Mouse (Mus musculus) liver (tissue): ENCODE results near the gene Dtx3.
"Not testable (repeated sequence)": the region's sequence is repeated elsewhere in the genome, so short reads cannot be mapped to it uniquely, and the experiment has no call there.

Experiments used
- DNase-seq: peaks from one replicate; pipeline ENCODE4 v3.0.0-alpha.2; 2020; ENCODE audit warnings: mixed read lengths

Gene Dtx3

GRCm38 (mm10) chr10:127164631-127165353 lies 30.7 kb downstream of the Dtx3 start, which contains the start of gene B4galnt1:
B4galnt1 (plus strand) TSS chr10:127165225.
- peak; percentile 83 for DNase-seq

- DNase-seq = no peak
Measured at GRCm38 (mm10) chr10:127164190-127164589, 31.3 kb downstream of the Dtx3 start.

- DNase-seq = not testable (repeated sequence)
Measured at GRCm38 (mm10) chr10:127162771-127163261, 32.7 kb downstream of the Dtx3 start.

GRCm38 (mm10) chr10:127160728-127161127 lies 34.8 kb downstream of the Dtx3 start:
- no peak for DNase-seq

GRCm38 (mm10) chr10:127160081-127160480 lies 35.4 kb downstream of the Dtx3 start:
- no peak for DNase-seq

GRCm38 (mm10) chr10:127158471-127158870 lies 37.1 kb downstream of the Dtx3 start:
- DNase-seq = no peak

- no peak for DNase-seq
Measured at GRCm38 (mm10) chr10:127156511-127156910, 39.0 kb downstream of the Dtx3 start.

GRCm38 (mm10) chr10:127156089-127156488 lies 39.4 kb downstream of the Dtx3 start:
- DNase-seq = no peak

GRCm38 (mm10) chr10:127154652-127155051 lies 40.9 kb downstream of the Dtx3 start:
- no peak for DNase-seq

GRCm38 (mm10) chr10:127154241-127154640 lies 41.3 kb downstream of the Dtx3 start:
- no peak for DNase-seq

- no peak for DNase-seq
Measured at GRCm38 (mm10) chr10:127153323-127153722, 42.2 kb downstream of the Dtx3 start.

- DNase-seq = not testable (repeated sequence)
Measured at GRCm38 (mm10) chr10:127152556-127152955, 43.0 kb downstream of the Dtx3 start.

- not testable (repeated sequence) for DNase-seq
Measured at GRCm38 (mm10) chr10:127151233-127151632, 44.3 kb downstream of the Dtx3 start.

- no peak for DNase-seq
Measured at GRCm38 (mm10) chr10:127150471-127150872, 45.1 kb downstream of the Dtx3 start.

GRCm38 (mm10) chr10:127147135-127147534 lies 48.4 kb downstream of the Dtx3 start:
- no peak for DNase-seq

- DNase-seq = no peak
Measured at GRCm38 (mm10) chr10:127145303-127145702, 50.2 kb downstream of the Dtx3 start.

GRCm38 (mm10) chr10:127144536-127144935 lies 51.0 kb downstream of the Dtx3 start:
- DNase-seq = no peak

- DNase-seq = no peak
Measured at GRCm38 (mm10) chr10:127143228-127143627, 52.3 kb downstream of the Dtx3 start.

GRCm38 (mm10) chr10:127141500-127141899 lies 54.0 kb downstream of the Dtx3 start:
- DNase-seq = no peak

- no peak for DNase-seq
Measured at GRCm38 (mm10) chr10:127140971-127141370, 54.6 kb downstream of the Dtx3 start.
